Mouse (Mus musculus) lung, embryonic 15.5 days (tissue): ENCODE measurements around the gene Gstcd. TPM values are rescaled to one million over a fixed set of nuclear protein-coding genes. Genes with fewer than 3 reads are reported as not detected.

Source experiments
- ATAC-seq: fragments of 200-750 bp; cut with Nextera tagmentation; 2 replicates; pipeline ENCODE4 v1.8.0; 2017; ENCODE audit warnings: moderate number of reproducible peaks, borderline replicate concordance; ENCODE audit not compliant: low FRiP score, low TSS enrichment; ENCODE audit errors: extremely low read depth
- H3K27ac ChIP-seq: fragments of 300-500 bp; sonication (generic); 2 replicates; pipeline ENCODE4 v1.5.1; 2015; ENCODE audit warnings: moderate library complexity, mild to moderate bottlenecking, inconsistent platforms
- H3K27me3 ChIP-seq: fragments of 300-500 bp; sonication (generic); 2 replicates; pipeline ENCODE4 v1.6.1; 2015; ENCODE audit warnings: inconsistent platforms
- H3K36me3 ChIP-seq: fragments of 300-500 bp; sonication (generic); 2 replicates; pipeline ENCODE4 v1.6.1; 2015; ENCODE audit warnings: inconsistent platforms
- H3K4me1 ChIP-seq: fragments of 300-500 bp; sonication (generic); 2 replicates; pipeline ENCODE4 v1.6.1; 2015; ENCODE audit warnings: inconsistent platforms
- H3K4me2 ChIP-seq: fragments of 300-500 bp; sonication (generic); 2 replicates; pipeline ENCODE4 v1.6.1; 2015; ENCODE audit warnings: inconsistent platforms, mild to moderate bottlenecking, moderate library complexity
- H3K4me3 ChIP-seq: fragments of 300-500 bp; sonication (generic); 2 replicates; pipeline ENCODE4 v1.5.1; 2015; ENCODE audit warnings: mild to moderate bottlenecking, inconsistent platforms
- H3K9ac ChIP-seq: fragments of 300-500 bp; sonication (generic); 2 replicates; pipeline ENCODE4 v1.6.1; 2015; ENCODE audit warnings: inconsistent platforms
- H3K9me3 ChIP-seq: fragments of 300-500 bp; sonication (generic); 2 replicates; pipeline ENCODE4 v1.6.1; 2016; ENCODE audit warnings: inconsistent platforms
- WGBS: fragments of 180-500 bp; shearing (Covaris S2); methylation state at CpG from one replicate; pipeline ENCODE4 v1.1.7; 2015; 5-methylcytosine and 5-hydroxymethylcytosine counted together
- polyA plus RNA-seq: library from polyadenylated mRNA; unstranded; fragments of >200 nt; fragmentation: Nextera tagmentation; extraction: Ambion mirVana; gene quantifications from 2 replicates; pipeline ENCODE4 v1.2.1, GENCODE M21; 2015

The Gstcd gene
- polyA plus RNA-seq, 1 experiment from 2014 or later, result 8.2 TPM

DNA sequence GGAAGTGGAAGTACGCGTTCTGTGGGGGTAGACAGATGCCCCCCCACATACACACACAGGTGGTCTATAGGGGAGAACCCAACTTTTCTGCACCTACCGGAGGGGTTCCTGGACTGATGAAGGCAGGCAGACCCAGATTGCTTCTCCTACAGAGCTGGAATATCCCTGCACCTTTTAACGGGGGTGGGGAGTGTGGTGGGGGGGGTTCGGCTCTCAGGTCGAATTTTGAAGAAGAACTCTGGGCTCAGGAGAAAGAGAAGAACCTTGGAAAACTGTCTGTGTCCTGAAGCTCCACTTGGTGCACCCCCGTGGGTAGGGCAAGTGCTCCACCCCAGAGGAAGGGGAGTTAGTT lies 141.3 kb downstream of the Gstcd start:
- ATAC-seq, result no peak; the same call in 1 of the 2 replicates

GRCm38 (mm10) chr3:132949791-132950528 lies 141.9 kb downstream of the Gstcd start, which contains the start of gene Npnt:
Gene Npnt (minus strand): TSS chr3:132950291.
- peak within 1 kb of the TSS; percentile 74 for H3K27ac ChIP-seq
- under 1% methylated on average over 74 of the region's 82 CpGs for WGBS
- H3K27me3 ChIP-seq, result no peaks in the 10 kb centered on the region
- H3K4me3 ChIP-seq, result peak within 1 kb of the TSS; percentile 84
- no peaks in the 10 kb centered on the region for H3K9me3 ChIP-seq
- peaks cover 16% of the 10 kb centered on the region for H3K4me1 ChIP-seq
- ATAC-seq, result peak; percentile 89
- H3K36me3 ChIP-seq, result no peaks in the 10 kb centered on the region
- peak within 1 kb of the TSS; percentile 93 for H3K4me2 ChIP-seq
- H3K9ac ChIP-seq, result peak within 1 kb of the TSS; percentile 75

More for the DNA sequence above, 141.3 kb downstream of the Gstcd start:
- WGBS, result 9% methylated on average over 7 of the region's 7 CpGs
- H3K9me3 ChIP-seq, result no peaks in the 10 kb centered on the region
- 0 out of 2 replicates have a peak overlapping the region, but pooled peaks have one; percentile 9 for H3K27ac ChIP-seq
- no peaks in the 10 kb centered on the region for H3K27me3 ChIP-seq
- H3K4me3 ChIP-seq, result peak overlapping the region; percentile 84
- peaks cover 16% of the 10 kb centered on the region for H3K4me1 ChIP-seq
- H3K36me3 ChIP-seq, result no peaks in the 10 kb centered on the region
- peak overlapping the region; percentile 75 for H3K9ac ChIP-seq
- peak overlapping the region; percentile 93 for H3K4me2 ChIP-seq

GRCm38 (mm10) chr3:132949380-132949790 lies 142.4 kb downstream of the Gstcd start:
- peak overlapping the region; percentile 75 for H3K9ac ChIP-seq
- H3K4me2 ChIP-seq, result peak overlapping the region; percentile 93
- H3K4me1 ChIP-seq, result peaks cover 16% of the 10 kb centered on the region
- no peaks in the 10 kb centered on the region for H3K36me3 ChIP-seq
- H3K4me3 ChIP-seq, result peak overlapping the region; percentile 84
- H3K9me3 ChIP-seq, result no peaks in the 10 kb centered on the region
- peak; percentile 49; the same call in 1 of the 2 replicates for ATAC-seq
- H3K27ac ChIP-seq, result peak overlapping the region; percentile 74
- WGBS, result 0% methylated on average over 26 of the region's 26 CpGs
- H3K27me3 ChIP-seq, result no peaks in the 10 kb centered on the region

DNA sequence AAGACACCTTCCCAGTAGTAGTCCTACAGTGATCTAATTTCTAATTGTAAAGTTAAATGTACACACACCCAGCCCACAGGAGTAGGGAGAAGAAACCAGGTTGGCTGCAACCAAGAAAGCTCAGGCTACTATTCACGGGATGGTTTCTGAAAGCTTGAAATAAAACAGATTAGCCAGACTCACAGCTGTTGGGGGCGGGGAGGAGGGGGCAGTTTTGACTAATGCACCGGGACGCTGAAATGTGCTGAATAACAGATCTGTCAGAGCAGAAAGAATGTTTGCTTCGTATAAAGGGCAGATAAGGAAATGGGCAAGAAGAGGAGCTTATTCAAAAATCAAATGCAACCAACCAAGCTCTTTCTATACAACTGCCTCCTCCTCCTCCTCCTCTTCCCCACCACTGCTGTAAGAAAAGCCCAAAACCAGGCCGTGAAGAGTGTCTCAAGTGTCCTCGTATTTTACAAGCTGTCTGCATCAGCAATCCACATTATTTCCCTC lies 143.5 kb downstream of the Gstcd start:
- H3K9me3 ChIP-seq, result no peaks in the 10 kb centered on the region
- 0 out of 2 replicates have a peak overlapping the region, but pooled peaks have one; percentile 2 for H3K27ac ChIP-seq
- no peaks in the 10 kb centered on the region for H3K27me3 ChIP-seq
- peak overlapping the region; percentile 84 for H3K4me3 ChIP-seq
- H3K9ac ChIP-seq, result 0 out of 2 replicates have a peak overlapping the region, but pooled peaks have one; percentile 22
- no peaks in the 10 kb centered on the region for H3K36me3 ChIP-seq
- no peak for ATAC-seq
- peak overlapping the region; percentile 93 for H3K4me2 ChIP-seq
- H3K4me1 ChIP-seq, result peaks cover 20% of the 10 kb centered on the region
- WGBS, result 8% methylated on average over 7 of the region's 7 CpGs

DNA sequence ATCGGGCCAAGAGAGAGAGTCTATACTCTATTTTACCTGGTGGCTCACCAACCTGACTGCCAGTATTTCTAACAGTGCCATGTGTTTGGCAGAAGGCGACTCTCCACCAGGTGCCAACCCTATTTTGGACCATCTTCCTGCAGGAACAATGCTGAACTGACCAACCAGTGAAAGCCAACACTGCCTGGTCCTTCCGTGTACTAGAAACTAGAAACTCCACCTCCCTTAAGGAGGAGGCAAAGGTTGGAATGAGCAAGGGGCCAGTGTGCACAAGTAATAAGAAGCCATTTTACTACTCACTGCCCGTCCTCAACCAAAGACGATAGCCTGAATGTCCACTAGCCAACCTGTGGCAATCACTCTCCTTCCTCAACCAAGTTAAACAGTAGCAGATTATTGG lies 145.7 kb downstream of the Gstcd start:
- no peak overlapping the region for H3K4me2 ChIP-seq
- 85% methylated on average over 5 of the region's 5 CpGs for WGBS
- ATAC-seq, result no peak
- H3K9ac ChIP-seq, result no peak overlapping the region
- H3K27me3 ChIP-seq, result no peaks in the 10 kb centered on the region
- H3K4me1 ChIP-seq, result peaks cover 23% of the 10 kb centered on the region
- no peak overlapping the region for H3K27ac ChIP-seq
- no peaks in the 10 kb centered on the region for H3K9me3 ChIP-seq
- H3K36me3 ChIP-seq, result 0 out of 2 replicates have a peak, but pooled peaks cover 2% of the 10 kb centered on the region
- H3K4me3 ChIP-seq, result no peak overlapping the region

- Histone ChIP-seq H3K27me3 (no peaks in the 10 kb centered on the region), H3K9ac (no peak overlapping the region), H3K4me1 (peaks cover 23% of the 10 kb centered on the region), H3K4me3 (no peak overlapping the region), H3K36me3 (0 out of 2 replicates have a peak, but pooled peaks cover 2% of the 10 kb centered on the region), H3K9me3 (no peaks in the 10 kb centered on the region), H3K4me2 (no peak overlapping the region), H3K27ac (no peak overlapping the region)
- WGBS, result 57% methylated on average over 7 of the region's 7 CpGs
- ATAC-seq, result no peak
Observed at GRCm38 (mm10) chr3:132945669-132946068, 146.2 kb downstream of the Gstcd start.

DNA sequence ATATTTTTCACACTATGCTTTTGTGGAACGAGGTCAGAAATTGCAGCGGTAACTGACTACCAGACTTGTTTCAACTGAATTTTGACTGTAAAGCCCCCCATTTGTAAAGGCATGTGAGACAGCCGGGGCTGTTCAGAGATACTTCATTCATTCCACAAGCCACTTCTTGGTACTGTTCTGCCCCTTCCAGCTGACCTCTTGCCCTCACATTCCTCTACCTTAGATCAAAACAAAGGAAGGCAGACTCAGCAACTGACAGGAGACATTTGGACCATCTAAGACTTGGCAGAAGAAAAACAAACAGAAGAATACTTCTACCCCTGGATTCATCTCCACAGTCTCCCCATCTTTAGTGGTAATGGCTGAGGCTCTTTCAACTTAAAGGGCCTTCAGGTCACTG lies 147.2 kb downstream of the Gstcd start:
- no peaks in the 10 kb centered on the region for H3K9me3 ChIP-seq
- H3K27me3 ChIP-seq, result no peaks in the 10 kb centered on the region
- H3K4me3 ChIP-seq, result no peak overlapping the region
- peaks cover 31% of the 10 kb centered on the region for H3K4me1 ChIP-seq
- H3K4me2 ChIP-seq, result no peak overlapping the region
- no peak overlapping the region for H3K9ac ChIP-seq
- H3K36me3 ChIP-seq, result 0 out of 2 replicates have a peak, but pooled peaks cover 2% of the 10 kb centered on the region
- no peak overlapping the region for H3K27ac ChIP-seq
- 41% methylated on average over 3 of the region's 3 CpGs for WGBS
- no peak for ATAC-seq

DNA sequence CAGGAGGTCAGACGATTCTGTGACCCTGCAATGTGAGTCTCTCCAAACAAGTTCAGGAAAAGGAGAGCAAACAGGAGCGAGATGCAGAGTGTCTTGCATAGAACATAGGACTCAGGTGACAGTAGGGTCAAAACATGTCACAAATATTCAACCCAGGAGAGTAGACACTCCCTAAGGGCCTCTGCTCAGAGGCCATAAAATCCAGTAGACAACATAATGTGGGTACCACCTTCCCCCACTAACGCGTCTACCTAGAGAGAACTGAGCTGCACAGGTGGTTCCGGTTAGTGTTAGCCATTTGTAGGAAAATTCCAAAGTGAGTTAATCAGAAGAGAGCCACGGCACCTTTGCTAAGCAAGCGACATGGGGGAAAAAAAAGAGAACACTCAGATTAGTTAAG lies 147.6 kb downstream of the Gstcd start:
- Histone ChIP-seq H3K4me1 (peaks cover 34% of the 10 kb centered on the region), H3K9ac (no peak overlapping the region), H3K36me3 (0 out of 2 replicates have a peak, but pooled peaks cover 2% of the 10 kb centered on the region), H3K4me3 (no peak overlapping the region), H3K27ac (no peak overlapping the region), H3K9me3 (no peaks in the 10 kb centered on the region), H3K4me2 (no peak overlapping the region), H3K27me3 (no peaks in the 10 kb centered on the region)
- ATAC-seq, result no peak
- 38% methylated on average over 7 of the region's 7 CpGs for WGBS

DNA sequence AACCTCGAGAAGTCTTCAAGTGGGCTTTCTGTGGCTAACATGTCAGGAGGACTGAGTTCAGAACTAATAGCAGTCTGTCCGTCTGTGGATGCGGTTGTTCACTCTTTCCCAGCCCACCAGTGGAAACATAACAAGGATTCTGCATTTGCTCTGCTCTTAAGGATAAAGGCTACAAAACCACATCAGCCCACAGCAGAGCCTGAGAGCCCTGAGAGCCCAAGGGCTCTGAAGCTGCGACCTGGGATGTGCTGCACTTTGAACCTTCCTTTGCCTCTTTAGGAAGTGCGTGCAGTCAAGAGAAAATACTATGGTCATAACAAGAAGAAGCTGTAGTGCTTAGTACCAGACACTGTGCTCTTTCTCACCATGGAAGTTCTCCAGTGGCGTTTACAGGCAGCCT lies 149.1 kb downstream of the Gstcd start:
- Histone ChIP-seq H3K9ac (no peak overlapping the region), H3K27ac (no peak overlapping the region), H3K27me3 (no peaks in the 10 kb centered on the region), H3K4me1 (peaks cover 28% of the 10 kb centered on the region), H3K36me3 (0 out of 2 replicates have a peak, but pooled peaks cover 2% of the 10 kb centered on the region), H3K9me3 (no peaks in the 10 kb centered on the region), H3K4me3 (no peak overlapping the region), H3K4me2 (no peak overlapping the region)
- WGBS, result 90% methylated on average over 6 of the region's 6 CpGs
- no peak for ATAC-seq

DNA sequence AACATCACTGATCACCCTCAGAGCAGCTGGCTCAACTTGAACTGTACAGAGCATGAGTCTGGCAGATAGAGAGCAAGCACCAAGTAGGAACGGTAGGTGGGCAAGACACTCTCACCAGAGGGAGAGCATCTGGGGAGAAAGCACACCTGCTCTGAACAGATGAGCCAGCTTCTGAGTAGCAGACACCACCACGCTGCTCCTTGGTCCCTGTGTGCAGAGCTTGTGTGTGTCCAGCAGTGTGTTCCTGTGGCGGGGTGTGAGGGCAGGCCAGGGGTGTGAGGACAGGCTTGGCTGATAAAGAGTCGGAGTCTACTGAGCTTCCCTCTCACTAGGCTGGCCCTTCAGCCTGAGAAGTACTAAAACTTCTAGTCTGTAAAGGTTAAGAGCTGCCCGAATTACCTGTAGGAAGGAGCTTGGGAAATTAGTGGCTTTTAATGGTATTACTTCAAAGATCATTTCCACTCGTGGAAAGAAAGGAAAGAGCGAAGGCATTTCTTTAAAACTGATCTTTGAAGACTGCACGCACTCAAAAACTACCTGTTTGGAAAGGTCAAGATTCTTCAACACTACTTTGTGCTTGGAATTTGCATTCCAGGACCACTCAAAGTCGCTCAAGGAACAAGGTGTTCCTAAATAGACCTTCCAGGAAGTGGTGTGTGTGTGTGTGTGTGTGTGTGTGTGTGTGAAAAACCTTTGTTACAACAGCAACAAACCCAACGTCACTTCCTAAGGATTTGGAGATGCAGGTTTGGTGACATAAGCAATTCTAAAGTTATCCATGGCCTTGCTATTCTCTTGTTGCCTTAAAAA lies 151.4 kb downstream of the Gstcd start:
- WGBS, result 57% methylated on average over 10 of the region's 10 CpGs
- H3K9ac ChIP-seq, result no peak overlapping the region
- 0 out of 2 replicates have a peak, but pooled peaks cover 2% of the 10 kb centered on the region for H3K36me3 ChIP-seq
- no peaks in the 10 kb centered on the region for H3K27me3 ChIP-seq
- peak; percentile 50; the same call in 1 of the 2 replicates for ATAC-seq
- no peaks in the 10 kb centered on the region for H3K9me3 ChIP-seq
- H3K4me2 ChIP-seq, result no peak overlapping the region
- H3K4me1 ChIP-seq, result peaks cover 24% of the 10 kb centered on the region
- no peak overlapping the region for H3K4me3 ChIP-seq
- peak overlapping the region; percentile 71 for H3K27ac ChIP-seq

DNA sequence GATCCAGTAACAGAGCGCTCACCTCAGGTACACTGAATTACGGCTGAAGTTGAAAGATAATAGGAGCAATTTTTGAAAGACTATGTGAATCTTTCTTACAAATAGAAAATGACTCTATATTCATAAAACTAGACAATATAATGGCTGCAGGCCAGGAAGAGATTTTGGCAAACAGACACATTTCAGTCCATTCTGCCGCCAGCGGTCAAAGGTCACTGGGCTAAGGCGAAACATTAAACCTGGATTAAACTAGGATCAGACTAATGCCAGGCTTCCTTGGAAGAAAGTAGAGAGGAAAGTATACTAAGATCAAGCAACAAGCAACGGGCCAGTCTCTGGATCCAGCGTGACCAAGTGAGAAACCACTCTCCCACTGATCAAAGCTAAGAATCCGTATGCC lies 152.8 kb downstream of the Gstcd start:
- Histone ChIP-seq H3K27ac (no peak overlapping the region), H3K4me1 (peaks cover 30% of the 10 kb centered on the region), H3K9ac (no peak overlapping the region), H3K4me2 (no peak overlapping the region), H3K9me3 (no peaks in the 10 kb centered on the region), H3K4me3 (no peak overlapping the region), H3K36me3 (0 out of 2 replicates have a peak, but pooled peaks cover 2% of the 10 kb centered on the region), H3K27me3 (no peaks in the 10 kb centered on the region; the same call in 1 of the 2 replicates)
- ATAC-seq, result no peak
- 54% methylated on average over 8 of the region's 8 CpGs for WGBS
